Mouse (Mus musculus) kidney, adult 2 months (tissue): ENCODE results near the gene Zfp182. TPM values are rescaled to one million over a fixed set of nuclear protein-coding genes. Genes with fewer than 3 reads are reported as not detected.

Source experiments
- DNase-seq: peaks from one replicate; pipeline ENCODE4 v3.0.0; 2021
- H3K27ac ChIP-seq: fragments of 200-500 bp; 2 replicates; pipeline ENCODE4 v1.5.1; 2012; ENCODE audit warnings: low read depth, low read length, control low read depth, inconsistent platforms; ENCODE audit not compliant: insufficient read depth
- H3K27me3 ChIP-seq: fragments of 200-500 bp; replicated peaks from 2 replicates; pipeline ENCODE4 v1.6.1; 2012; ENCODE audit warnings: mild to moderate bottlenecking, moderate library complexity, low read length, inconsistent platforms; ENCODE audit not compliant: control insufficient read depth, insufficient read depth
- H3K36me3 ChIP-seq: fragments of 200-500 bp; 2 replicates; pipeline ENCODE4 v1.6.1; 2012; ENCODE audit warnings: mild to moderate bottlenecking, moderate library complexity, low read length, inconsistent platforms; ENCODE audit not compliant: control insufficient read depth, insufficient read depth
- H3K4me1 ChIP-seq: fragments of 200-500 bp; 2 replicates; pipeline ENCODE4 v1.6.1; 2011; ENCODE audit warnings: low read length; ENCODE audit not compliant: control insufficient read depth, insufficient read depth
- H3K4me3 ChIP-seq: fragments of 200-500 bp; 2 replicates; pipeline ENCODE4 v1.5.1; 2011; ENCODE audit warnings: mild to moderate bottlenecking, low read depth, low read length, control low read depth; ENCODE audit not compliant: insufficient read depth
- CTCF ChIP-seq: fragments of 200-500 bp; conservative IDR thresholded peaks from 2 replicates; pipeline ENCODE4 v1.5.1; 2011; ENCODE audit warnings: low read depth, mild to moderate bottlenecking, control low read depth, low read length, moderate library complexity, mixed read lengths; ENCODE audit not compliant: insufficient read depth, insufficient read length
- POLR2A ChIP-seq: fragments of 200-500 bp; IDR thresholded peaks from one replicate; pipeline ENCODE4 v1.6.1; 2011; ENCODE audit warnings: low read depth, low read length, control low read depth
- WGBS: fragments of 180-500 bp; shearing (Covaris S2); methylation state at CpG from one replicate; pipeline ENCODE4 v1.1.7; 2018; 5-methylcytosine and 5-hydroxymethylcytosine counted together
- polyA plus RNA-seq: library from polyadenylated mRNA; depleted of rRNA; stranded (reverse); fragments of >200 nt; gene quantifications from 2 replicates; pipeline ENCODE4 v1.2.3, GENCODE M21; 2012; rRNA removed

Gene Zfp182
- polyA plus RNA-seq, 1 experiment = 0.72 TPM

DNA sequence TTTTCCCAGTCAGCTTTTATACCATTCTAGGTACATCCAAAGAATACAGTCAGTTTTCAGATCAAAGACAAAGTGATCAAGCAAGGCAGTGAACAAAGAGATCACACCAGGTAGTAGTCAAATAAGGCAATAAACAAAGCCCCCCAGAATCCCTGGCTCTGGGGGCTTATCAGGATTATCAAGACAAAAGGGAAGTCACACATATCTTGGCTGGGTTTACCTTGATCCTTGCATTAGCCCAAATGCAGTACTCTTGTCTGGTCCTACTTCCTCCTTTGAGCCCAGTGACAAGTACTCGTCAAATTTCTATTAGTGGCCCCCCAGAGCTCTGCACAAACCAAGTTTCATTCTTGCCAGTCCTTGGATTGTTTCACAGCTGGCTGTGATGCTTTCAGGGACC is 81.2 kb downstream of the Zfp182 start:
- WGBS = 84% methylated on average over 1 of the region's 1 CpGs

More for the DNA sequence above, 81.2 kb downstream of the Zfp182 start:
- DNase-seq = no peak
- Histone ChIP-seq H3K4me3 (no peak overlapping the region), H3K27ac (no peak overlapping the region), H3K27me3 (no peaks in the 10 kb centered on the region), H3K36me3 (no peaks in the 10 kb centered on the region), H3K4me1 (no peaks in the 10 kb centered on the region)
- TF ChIP-seq CTCF = no peak
- no peak for TF ChIP-seq POLR2A

Other genes with a start within 250 kb of the Zfp182 start
- gene Timp1, start 192.2 kb downstream of the Zfp182 start, polyA plus RNA-seq = 2.0 and 2.4 TPM in 2 replicates
- gene Syn1, start 141.3 kb downstream of the Zfp182 start, polyA plus RNA-seq = 0.16 and 0.69 TPM in 2 replicates
- gene Cfp, start 130.8 kb downstream of the Zfp182 start, polyA plus RNA-seq = 8.6 and 11.0 TPM in 2 replicates
- gene Elk1, start 111.7 kb downstream of the Zfp182 start, polyA plus RNA-seq = 7.8 and 9.9 TPM in 2 replicates
- 24.7 and 32.7 TPM in 2 replicates for gene Uxt, start 100.3 kb downstream of the Zfp182 start, polyA plus RNA-seq
- gene Spaca5, start 6.1 kb upstream of the Zfp182 start, polyA plus RNA-seq = not detected in 2 replicates
- 0.07 and 0.11 TPM in 2 replicates for gene Zfp300, start 27.2 kb upstream of the Zfp182 start, polyA plus RNA-seq
- not detected in 2 replicates for gene Ssxa1, start 53.5 kb upstream of the Zfp182 start, polyA plus RNA-seq
- gene Gm21876, start 113.3 kb upstream of the Zfp182 start, polyA plus RNA-seq = not detected in 2 replicates